Mouse (Mus musculus) CH12.LX (cell line): ENCODE results near the gene Col19a1. TPM values are rescaled to one million over a fixed set of nuclear protein-coding genes. Genes with fewer than 3 reads are reported as not detected.

ENCODE experiments used
- DNase-seq: peaks from one replicate; pipeline ENCODE4 v3.0.0-alpha.2; 2013; ENCODE audit errors: extremely low read depth
- H3K27ac ChIP-seq: 2 replicates; pipeline ENCODE4 v1.5.1; 2012; ENCODE audit warnings: low read depth, mild to moderate bottlenecking, control low read depth, moderate library complexity; ENCODE audit not compliant: insufficient read depth
- H3K27me3 ChIP-seq: replicated peaks from 2 replicates; pipeline ENCODE3; 2012; ENCODE audit warnings: inconsistent platforms
- H3K36me3 ChIP-seq, 2 experiments: replicated peaks in 1 of 2; 2 replicates each; pipeline versions ENCODE3 to v1.6.1; 2012; ENCODE audit warnings: inconsistent platforms in 1 of 2, low read length in 1 of 2, mild to moderate bottlenecking in 1 of 2, mixed read lengths in 1 of 2, moderate library complexity in 1 of 2; ENCODE audit not compliant: control insufficient read depth in 1 of 2, insufficient read depth in 1 of 2
- H3K4me1 ChIP-seq, 2 experiments: 2 replicates each; pipeline ENCODE4 v1.6.1; 2012; ENCODE audit warnings: inconsistent platforms in 1 of 2, moderate library complexity in 1 of 2; ENCODE audit not compliant: insufficient read depth in 2 of 2, control insufficient read depth in 1 of 2
- H3K4me2 ChIP-seq: 2 replicates; pipeline ENCODE4 v1.6.1; 2012; ENCODE audit warnings: low read depth, mild to moderate bottlenecking, control low read depth; ENCODE audit not compliant: poor library complexity, insufficient read depth, severe bottlenecking
- H3K4me3 ChIP-seq, 3 experiments: fragments of 150-350 bp in 1 of 3; sonication (generic) in 1 of 3; replicated peaks in 1 of 3; 2 replicates each; pipeline versions ENCODE3 to v1.5.1; 2011 to 2012; ENCODE audit warnings: low read depth in 2 of 3, low read length in 2 of 3, mild to moderate bottlenecking in 2 of 3, moderate library complexity in 2 of 3, control low read depth in 1 of 3, improper control_type of control experiment in 1 of 3, inconsistent platforms in 1 of 3, mixed read lengths in 1 of 3; ENCODE audit not compliant: poor library complexity in 1 of 3
- H3K79me2 ChIP-seq: replicated peaks from 2 replicates; pipeline ENCODE4 v1.6.1; 2012; ENCODE audit warnings: mild to moderate bottlenecking, moderate library complexity; ENCODE audit not compliant: control insufficient read depth, poor library complexity, insufficient read depth, severe bottlenecking; ENCODE audit errors: extremely low read depth
- H3K9ac ChIP-seq: 2 replicates; pipeline ENCODE4 v1.6.1; 2012; ENCODE audit warnings: low read depth, mild to moderate bottlenecking, control low read depth, moderate library complexity; ENCODE audit not compliant: insufficient read depth
- H3K9me3 ChIP-seq: replicated peaks from 2 replicates; pipeline ENCODE3; 2012; ENCODE audit warnings: low read length, inconsistent platforms, mixed read lengths
- BHLHE40 ChIP-seq: IDR thresholded peaks from 2 replicates; pipeline ENCODE4 v1.6.1; 2011; ENCODE audit warnings: mild to moderate bottlenecking, low read depth, low read length, improper control_type of control experiment
- CHD2 ChIP-seq: IDR thresholded peaks from 2 replicates; pipeline ENCODE4 v1.6.1; 2011; ENCODE audit warnings: low read length, improper control_type of control experiment
- CTCF ChIP-seq, 2 experiments: IDR thresholded peaks in 1 of 2; conservative IDR thresholded peaks in 1 of 2; 2 replicates each; pipeline ENCODE4 v1.5.1; 2011 to 2012; ENCODE audit warnings: low read depth in 2 of 2, low read length in 2 of 2, improper control_type of control experiment in 1 of 2, inconsistent platforms in 1 of 2, mild to moderate bottlenecking in 1 of 2, moderate library complexity in 1 of 2
- EP300 ChIP-seq: IDR thresholded peaks from 2 replicates; pipeline ENCODE4 v1.6.1; 2011; ENCODE audit warnings: low read length, improper control_type of control experiment
- ETS1 ChIP-seq: conservative IDR thresholded peaks from 2 replicates; pipeline ENCODE4 v1.6.1; 2012; ENCODE audit warnings: low read depth, mild to moderate bottlenecking, inconsistent platforms, low read length, improper control_type of control experiment, moderate library complexity
- GABPA ChIP-seq: IDR thresholded peaks from 2 replicates; pipeline ENCODE4 v1.6.1; 2012; ENCODE audit warnings: low read depth, low read length, improper control_type of control experiment, inconsistent platforms; ENCODE audit not compliant: insufficient replicate concordance
- HCFC1 ChIP-seq: IDR thresholded peaks from 2 replicates; pipeline ENCODE4 v1.6.1; 2012; ENCODE audit warnings: low read depth, mild to moderate bottlenecking, inconsistent platforms, low read length, improper control_type of control experiment
- IRF4 ChIP-seq: IDR thresholded peaks from 2 replicates; pipeline ENCODE4 v1.6.1; 2014; ENCODE audit warnings: low read depth, mild to moderate bottlenecking, inconsistent platforms, low read length, improper control_type of control experiment
- KAT2A ChIP-seq: IDR thresholded peaks from 2 replicates; pipeline ENCODE4 v1.6.1; 2012; ENCODE audit warnings: low read length, improper control_type of control experiment, inconsistent platforms; ENCODE audit not compliant: insufficient replicate concordance
- MAFK ChIP-seq: IDR thresholded peaks from 2 replicates; pipeline ENCODE4 v1.6.1; 2011; ENCODE audit warnings: low read length, improper control_type of control experiment; ENCODE audit not compliant: insufficient replicate concordance
- MYC ChIP-seq: IDR thresholded peaks from 2 replicates; pipeline ENCODE4 v1.6.1; 2011; ENCODE audit warnings: low read depth, mild to moderate bottlenecking, improper control_type of control experiment, low read length
- NELFE ChIP-seq: IDR thresholded peaks from 2 replicates; pipeline ENCODE4 v1.6.1; 2011; ENCODE audit warnings: low read depth, low read length, improper control_type of control experiment
- NRF1 ChIP-seq: IDR thresholded peaks from 2 replicates; pipeline ENCODE4 v1.6.1; 2014; ENCODE audit warnings: low read depth, mild to moderate bottlenecking, inconsistent platforms, low read length, improper control_type of control experiment, moderate library complexity
- PAX5 ChIP-seq: IDR thresholded peaks from 2 replicates; pipeline ENCODE4 v1.6.1; 2012; ENCODE audit warnings: low read length, inconsistent platforms, mixed read lengths
- POLR2AphosphoS2 ChIP-seq: IDR thresholded peaks from 2 replicates; pipeline ENCODE4 v1.6.1; 2011; ENCODE audit warnings: low read depth, low read length, improper control_type of control experiment
- SIN3A ChIP-seq: IDR thresholded peaks from 2 replicates; pipeline ENCODE4 v1.6.1; 2012; ENCODE audit warnings: low read length, improper control_type of control experiment, inconsistent platforms
- SMC3 ChIP-seq: IDR thresholded peaks from 2 replicates; pipeline ENCODE4 v1.6.1; 2011; ENCODE audit warnings: low read depth, low read length, improper control_type of control experiment
- TBP ChIP-seq: conservative IDR thresholded peaks from 2 replicates; pipeline ENCODE4 v1.6.1; 2011; ENCODE audit warnings: low read depth, low read length, improper control_type of control experiment
- USF1 ChIP-seq: IDR thresholded peaks from 2 replicates; pipeline ENCODE4 v1.6.1; 2014; ENCODE audit warnings: low read depth, mild to moderate bottlenecking, inconsistent platforms, low read length, improper control_type of control experiment
- ZC3H11A ChIP-seq: IDR thresholded peaks from 2 replicates; pipeline ENCODE4 v1.6.1; 2012; ENCODE audit warnings: low read depth, mild to moderate bottlenecking, inconsistent platforms, low read length, improper control_type of control experiment
- ZMIZ1 ChIP-seq: IDR thresholded peaks from 2 replicates; pipeline ENCODE4 v1.6.1; 2012; ENCODE audit warnings: low read depth, mild to moderate bottlenecking, inconsistent platforms, low read length, improper control_type of control experiment
- ZNF384 ChIP-seq: IDR thresholded peaks from 2 replicates; pipeline ENCODE4 v1.6.1; 2012; ENCODE audit warnings: low read depth, low read length, improper control_type of control experiment, inconsistent platforms
- dilution Hi-C: fragments of 300-500 bp; cut with MboI; formaldehyde crosslinking; loops from 2 replicates; pipeline ENCODE4 v1.14.3; 2020; ENCODE audit warnings: low sequenced_read_pairs; ENCODE audit not compliant: extremely low pct_unique_long_range_greater_than_20kb, extremely low pct_ligation_motif_present
- in situ Hi-C: fragments of 300-500 bp; cut with MboI; formaldehyde crosslinking; loops from 3 replicates; pipeline ENCODE4 v1.14.3; 2019; ENCODE audit warnings: low sequenced_read_pairs, low pct_ligation_motif_present, low pct_unique_long_range_greater_than_20kb, mixed read lengths
- polyA plus RNA-seq: library from polyadenylated mRNA; unstranded; fragments of >175 nt; gene quantifications from 2 replicates; pipeline ENCODE4 v1.2.1, GENCODE M21; 2012; ENCODE audit warnings: low read depth; ENCODE audit not compliant: insufficient read length
- total RNA-seq, 2 experiments: library from RNA; depleted of rRNA; stranded (reverse); fragments of 300-350 nt in 1 of 2; fragments of >200 nt in 1 of 2; gene quantifications; 2 replicates each; pipeline ENCODE4 v1.2.3; 2012 to 2014

The Col19a1 gene
- total and polyA plus RNA-seq, 3 experiments, result not detected

GRCm38 (mm10) chr1:24452159-24452558 lies 135.1 kb downstream of the Col19a1 start:
- H3K4me3 ChIP-seq, result no peak overlapping the region
- H3K9ac ChIP-seq, result no peak overlapping the region
- H3K9me3 ChIP-seq, result no peaks in the 10 kb centered on the region
- no peak overlapping the region for H3K27ac ChIP-seq
- in situ Hi-C loops, result no loop called here
- dilution Hi-C loops, result no loop called here
- H3K4me1 ChIP-seq, result peaks cover 0 to 2% of the 10 kb centered on the region in 2 experiments; a peak in 1 of 4 replicates
- no peaks in the 10 kb centered on the region for H3K27me3 ChIP-seq
- H3K79me2 ChIP-seq, result no peaks in the 10 kb centered on the region
- H3K36me3 ChIP-seq, result no peaks in the 10 kb centered on the region
- DNase-seq, result no peak
- TF ChIP-seq SIN3A (no peak), CHD2 (no peak)
- H3K4me2 ChIP-seq, result no peak overlapping the region

- dilution Hi-C loops (no loop called here), in situ Hi-C loops (no loop called here)
- TF ChIP-seq MYC (no peak), BHLHE40 (no peak), POLR2AphosphoS2 (no peak), TBP (no peak), NELFE (no peak), CTCF (conservative IDR thresholded peaks at IDR 0.05 in 1 of 2, IDR thresholded peaks at IDR 0.05 in 1 of 2; ENCODE audit: low read depth in 2 of 2, low read length in 2 of 2) (no peak), SMC3 (no peak), GABPA (no peak), PAX5 (no peak), MAFK (no peak), KAT2A (no peak), ETS1 (no peak), IRF4 (no peak), ZMIZ1 (no peak), EP300 (no peak), ZNF384 (no peak), NRF1 (no peak), USF1 (no peak), HCFC1 (no peak), ZC3H11A (no peak)
- Histone ChIP-seq H3K4me2 (no peak overlapping the region), H3K27me3 (no peaks in the 10 kb centered on the region), H3K36me3 (no peaks in the 10 kb centered on the region), H3K9me3 (no peaks in the 10 kb centered on the region), H3K27ac (no peak overlapping the region), H3K4me3 (no peak overlapping the region), H3K79me2 (no peaks in the 10 kb centered on the region), H3K4me1 (no peaks in the 10 kb centered on the region), H3K9ac (no peak overlapping the region)
- no peak for DNase-seq
Measured at GRCm38 (mm10) chr1:24437425-24437824, 149.8 kb downstream of the Col19a1 start.
